Mouse (Mus musculus): ENCODE measurements around the gene B3galt5. TPM values are rescaled to one million over a fixed set of nuclear protein-coding genes. Genes with fewer than 3 reads are reported as not detected.
A peak's percentile ranks its signal among the peaks of the same experiment; 100 is the strongest.

B3galt5 gene
- total RNA-seq (2021): under 1 TPM; 0.05 to 0.07 TPM
- long read RNA-seq, experiment 1: 0 reads
- long read RNA-seq, experiment 2: 0 reads

GRCm38 (mm10) chr16:96235366-96235970 is at the start of gene B3galt5:
Gene B3galt5 (plus strand): TSS chr16:96235801.
- no peak for DNase-seq
- intact Hi-C loops (cut with DNase I): no loop called here

- DNase-seq: no peak
These were observed 48.0 kb upstream of the B3galt5 start for GRCm38 (mm10) chr16:96187619-96188018.

GRCm38 (mm10) chr16:96191531-96192506 is 43.8 kb upstream of the B3galt5 start, which contains the start of gene Lca5l:
Gene Lca5l (minus strand): TSS chr16:96192271.
- DNase-seq: peak; percentile 99 to 100
- intact Hi-C loops (cut with DNase I): no loop called here

More at GRCm38 (mm10) chr16:96187619-96188018, 48.0 kb upstream of the B3galt5 start:
- intact Hi-C loops (cut with DNase I): no loop called here

- intact Hi-C loops (cut with DNase I): no loop called here
- DNase-seq: peak; percentile 73 to 79
These were observed 35.5 kb upstream of the B3galt5 start, which contains the start of gene Sh3bgr for GRCm38 (mm10) chr16:96199913-96200701. Gene Sh3bgr (plus strand): TSS chr16:96200450.

- intact Hi-C loops (cut with DNase I): no loop called here
- DNase-seq: no peak
These were observed 34.9 kb upstream of the B3galt5 start for GRCm38 (mm10) chr16:96200702-96201028.

- peak; percentile 23 to 32 for DNase-seq
- intact Hi-C loops (cut with DNase I): no loop called here
These were observed 33.9 kb upstream of the B3galt5 start for GRCm38 (mm10) chr16:96201485-96202232.

GRCm38 (mm10) chr16:96209789-96210188 is 25.8 kb upstream of the B3galt5 start:
- DNase-seq: no peak
- intact Hi-C loops (cut with DNase I): no loop called here

GRCm38 (mm10) chr16:96210856-96211255 is 24.7 kb upstream of the B3galt5 start:
- intact Hi-C loops (cut with DNase I): no loop called here
- no peak for DNase-seq

GRCm38 (mm10) chr16:96213027-96213426 is 22.6 kb upstream of the B3galt5 start:
- intact Hi-C loops (cut with DNase I): no loop called here
- DNase-seq: no peak

GRCm38 (mm10) chr16:96221491-96221890 is 14.1 kb upstream of the B3galt5 start:
- intact Hi-C loops (cut with DNase I): no loop called here
- peak; percentile 43 to 67 for DNase-seq

- DNase-seq: no peak
- intact Hi-C loops (cut with DNase I): no loop called here
These were observed 13.6 kb upstream of the B3galt5 start for GRCm38 (mm10) chr16:96221959-96222358.

- intact Hi-C loops (cut with DNase I): no loop called here
- DNase-seq: no peak
These were observed 13.1 kb upstream of the B3galt5 start for GRCm38 (mm10) chr16:96222452-96222851.

- intact Hi-C loops (cut with DNase I): no loop called here
- DNase-seq: no peak
These were observed 7.2 kb upstream of the B3galt5 start for GRCm38 (mm10) chr16:96228438-96228837.

- intact Hi-C loops (cut with DNase I): no loop called here
These were observed 6.5 kb upstream of the B3galt5 start for GRCm38 (mm10) chr16:96229044-96229555.

GRCm38 (mm10) chr16:96230411-96230810 is 5.2 kb upstream of the B3galt5 start:
- DNase-seq: peak in 1 of 2 experiments; percentile 56
- intact Hi-C loops (cut with DNase I): no loop called here

More at GRCm38 (mm10) chr16:96229044-96229555, 6.5 kb upstream of the B3galt5 start:
- DNase-seq: no peak

- DNase-seq: no peak
- intact Hi-C loops (cut with DNase I): loop anchor here (1.0 kb wide), 1 partner anchor 111 kb away; no protein-coding TSS in a partner anchor
These were observed 4.3 kb upstream of the B3galt5 start for GRCm38 (mm10) chr16:96231251-96231650.

GRCm38 (mm10) chr16:96231974-96232373 is 3.6 kb upstream of the B3galt5 start:
- intact Hi-C loops (cut with DNase I): loop anchor here (1.0 kb wide), 1 partner anchor 110 kb away; no protein-coding TSS in a partner anchor
- DNase-seq: no peak

- intact Hi-C loops (cut with DNase I): no loop called here
- DNase-seq: no peak
These were observed 1.6 kb upstream of the B3galt5 start for GRCm38 (mm10) chr16:96233996-96234395.

- intact Hi-C loops (cut with DNase I): no loop called here
- DNase-seq: no peak
These were observed 8.9 kb downstream of the B3galt5 start for GRCm38 (mm10) chr16:96244496-96244895.

All from gastrocnemius, postnatal 36 days (tissue).